Mouse (Mus musculus): ENCODE results near the gene Ercc6. TPM values are rescaled to one million over a fixed set of nuclear protein-coding genes. Genes with fewer than 3 reads are reported as not detected.

Ercc6 gene
- 1 to 10 TPM; 2.8 to 3.7 TPM for total RNA-seq (2021)
- polyA plus RNA-seq (2012; rRNA removed) = 1.8 and 5.9 TPM in 2 replicates
- long read RNA-seq, partial matches to known transcripts = 0 of 1 reads
- long read RNA-seq, other reads (novel, unspliced or antisense) = 1 of 1 reads

DNA sequence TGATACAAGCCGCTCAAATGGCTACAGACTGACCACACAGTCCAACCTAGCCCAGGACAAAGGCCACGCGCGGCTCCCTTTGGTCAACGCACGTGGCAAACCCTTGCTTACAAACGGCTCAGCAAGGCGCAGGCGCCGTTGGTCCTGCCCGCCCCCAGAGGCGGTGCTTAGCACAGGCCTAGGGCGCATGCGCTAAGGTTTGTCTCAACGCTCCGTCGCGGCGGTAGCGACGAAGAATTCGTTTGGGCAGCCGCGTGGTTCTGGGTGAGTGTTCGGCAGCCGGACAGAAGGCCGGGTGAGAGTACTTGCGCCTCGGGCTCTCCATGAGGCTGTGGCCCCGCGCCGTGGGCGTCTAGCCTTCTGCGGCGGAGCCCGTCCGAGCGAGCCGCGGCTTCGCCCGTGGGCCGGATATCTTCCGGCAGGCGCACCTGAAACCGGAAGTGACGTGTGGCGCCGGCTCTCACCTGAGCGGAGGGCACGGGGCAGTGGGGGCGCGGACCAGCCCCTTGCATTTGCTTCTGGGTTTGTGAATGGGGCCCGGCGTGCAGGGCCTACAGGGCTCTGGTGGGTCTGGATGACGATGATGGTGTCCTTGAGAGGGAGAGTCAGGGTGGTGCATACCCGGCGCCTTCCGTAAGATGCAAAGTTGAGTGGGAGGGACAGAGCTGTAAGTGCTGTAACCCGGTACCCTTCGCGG, at the start of gene Ercc6:
TSS of gene Ercc6 (plus strand) at position 186 of the 697 bp plus-strand sequence.
- Histone ChIP-seq H3K9ac (ENCODE audit: low read depth, low read length) (peak within 1 kb of the TSS; percentile 75), H3K36me3 (ENCODE audit: control insufficient read depth, insufficient read depth, low read length) (no peaks in the 10 kb centered on the region), H3K27ac (peak within 1 kb of the TSS; percentile 86), H3K4me3 (peak within 1 kb of the TSS; percentile 95), H3K27me3 (ENCODE audit: control insufficient read depth, insufficient read depth, low read length) (no peaks in the 10 kb centered on the region), H3K79me2 (replicated peaks; ENCODE audit: control insufficient read depth, insufficient read depth, low read length) (0 out of 2 replicates have a peak, but pooled peaks cover 1% of the 10 kb centered on the region), H3K4me1 (ENCODE audit: control insufficient read depth, insufficient read depth, low read length) (peaks cover 2% of the 10 kb centered on the region)
- WGBS = under 1% methylated on average over 62 of the region's 62 CpGs
- DNase-seq = peak; percentile 95 to 97
- intact Hi-C loops (cut with DNase I) = no loop called here
- TF ChIP-seq CTCF (IDR thresholded peaks at IDR 0.05) = peak; percentile 24
- no peak for TF ChIP-seq EP300 (IDR thresholded peaks at IDR 0.05; ENCODE audit: insufficient read depth, low read depth, low read length)
- peak; percentile 81 for TF ChIP-seq POLR2A (IDR thresholded peaks at IDR 0.05; ENCODE audit: insufficient read depth, low read depth, low read length)

GRCm38 (mm10) chr14:32464601-32465505, 48.5 kb upstream of the Ercc6 start, which contains the start of gene Slc18a3:
Gene Slc18a3, minus strand, starts transcription at chr14:32464850.
- Histone ChIP-seq H3K27ac (no peak within 1 kb of the TSS), H3K4me3 (no peak within 1 kb of the TSS), H3K79me2 (replicated peaks; ENCODE audit: control insufficient read depth, insufficient read depth, low read length) (no peaks in the 10 kb centered on the region), H3K27me3 (ENCODE audit: control insufficient read depth, insufficient read depth, low read length) (peaks cover 24% of the 10 kb centered on the region), H3K36me3 (ENCODE audit: control insufficient read depth, insufficient read depth, low read length) (no peaks in the 10 kb centered on the region), H3K4me1 (ENCODE audit: control insufficient read depth, insufficient read depth, low read length) (no peaks in the 10 kb centered on the region), H3K9ac (ENCODE audit: low read depth, low read length) (no peak within 1 kb of the TSS)
- no peak for DNase-seq
- WGBS = 1% methylated on average over 68 of the region's 70 CpGs
- intact Hi-C loops (cut with DNase I) = loop anchor here (5.0 kb wide), 1 partner anchor 143 kb away; the partner anchor contains the start of gene Ogdhl
- no peak for TF ChIP-seq CTCF (IDR thresholded peaks at IDR 0.05)
- TF ChIP-seq POLR2A (IDR thresholded peaks at IDR 0.05; ENCODE audit: insufficient read depth, low read depth, low read length) = no peak
- no peak for TF ChIP-seq EP300 (IDR thresholded peaks at IDR 0.05; ENCODE audit: insufficient read depth, low read depth, low read length)

- no peaks in the 10 kb centered on the region for H3K79me2 ChIP-seq (replicated peaks; ENCODE audit: control insufficient read depth, insufficient read depth, low read length)
- 3% methylated on average over 11 of the region's 11 CpGs for WGBS
- peaks cover 24% of the 10 kb centered on the region for H3K27me3 ChIP-seq (ENCODE audit: control insufficient read depth, insufficient read depth, low read length)
- no peaks in the 10 kb centered on the region for H3K4me1 ChIP-seq (ENCODE audit: control insufficient read depth, insufficient read depth, low read length)
- no peaks in the 10 kb centered on the region for H3K36me3 ChIP-seq (ENCODE audit: control insufficient read depth, insufficient read depth, low read length)
- H3K9ac ChIP-seq (ENCODE audit: low read depth, low read length) = no peak overlapping the region
- H3K27ac ChIP-seq = no peak overlapping the region
- intact Hi-C loops (cut with DNase I) = loop anchor here (5.0 kb wide), 1 partner anchor 143 kb away; the partner anchor contains the start of gene Ogdhl
- H3K4me3 ChIP-seq = no peak overlapping the region
- no peak for DNase-seq
- no peak for TF ChIP-seq POLR2A (IDR thresholded peaks at IDR 0.05; ENCODE audit: insufficient read depth, low read depth, low read length)
Measured at GRCm38 (mm10) chr14:32465506-32465870, 47.8 kb upstream of the Ercc6 start.

DNA sequence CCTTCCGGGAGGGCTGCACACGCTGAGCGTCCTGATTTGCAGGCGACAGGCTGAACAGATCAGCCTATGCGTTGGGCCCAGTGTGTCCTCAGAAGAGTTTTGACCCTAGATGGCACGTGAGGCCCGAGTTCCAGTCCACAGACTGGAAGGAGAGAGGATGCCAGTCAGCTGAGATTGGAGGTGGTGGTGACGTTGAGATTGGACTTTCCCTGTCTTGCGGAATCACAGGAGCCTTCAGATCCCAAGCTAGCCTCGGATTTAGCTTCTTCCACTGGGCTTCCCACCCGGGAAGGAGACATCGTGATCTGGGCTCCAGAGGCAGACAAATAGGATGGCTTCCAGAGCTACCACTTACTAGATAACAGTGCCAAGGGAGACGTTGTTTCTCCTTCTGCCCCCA, 47.4 kb upstream of the Ercc6 start, which contains the start of gene Chat:
TSS of gene Chat (minus strand) at position 101 of the 400 bp plus-strand sequence.
- no peak for DNase-seq
- intact Hi-C loops (cut with DNase I) = loop anchor here (5.0 kb wide), 1 partner anchor 144 kb away; the partner anchor contains the start of gene Ogdhl
- Histone ChIP-seq H3K4me3 (no peak within 1 kb of the TSS), H3K36me3 (ENCODE audit: control insufficient read depth, insufficient read depth, low read length) (no peaks in the 10 kb centered on the region), H3K79me2 (replicated peaks; ENCODE audit: control insufficient read depth, insufficient read depth, low read length) (no peaks in the 10 kb centered on the region), H3K9ac (ENCODE audit: low read depth, low read length) (no peak within 1 kb of the TSS), H3K27me3 (ENCODE audit: control insufficient read depth, insufficient read depth, low read length) (peaks cover 24% of the 10 kb centered on the region), H3K27ac (no peak within 1 kb of the TSS), H3K4me1 (ENCODE audit: control insufficient read depth, insufficient read depth, low read length) (no peaks in the 10 kb centered on the region)
- WGBS = 16% methylated on average over 13 of the region's 13 CpGs
- TF ChIP-seq POLR2A (IDR thresholded peaks at IDR 0.05; ENCODE audit: insufficient read depth, low read depth, low read length) (no peak), EP300 (IDR thresholded peaks at IDR 0.05; ENCODE audit: insufficient read depth, low read depth, low read length) (no peak), CTCF (IDR thresholded peaks at IDR 0.05) (no peak)

- no peak for TF ChIP-seq POLR2A (IDR thresholded peaks at IDR 0.05; ENCODE audit: insufficient read depth, low read depth, low read length)
- TF ChIP-seq CTCF (IDR thresholded peaks at IDR 0.05) = no peak
- no peak for TF ChIP-seq EP300 (IDR thresholded peaks at IDR 0.05; ENCODE audit: insufficient read depth, low read depth, low read length)
- 5% methylated on average over 5 of the region's 5 CpGs for whole genome bisulfite sequencing
- Histone ChIP-seq H3K36me3 (ENCODE audit: control insufficient read depth, insufficient read depth, low read length) (no peaks in the 10 kb centered on the region), H3K4me3 (no peak overlapping the region), H3K4me1 (ENCODE audit: control insufficient read depth, insufficient read depth, low read length) (no peaks in the 10 kb centered on the region), H3K27ac (no peak overlapping the region), H3K79me2 (replicated peaks; ENCODE audit: control insufficient read depth, insufficient read depth, low read length) (no peaks in the 10 kb centered on the region), H3K9ac (ENCODE audit: low read depth, low read length) (no peak overlapping the region), H3K27me3 (ENCODE audit: control insufficient read depth, insufficient read depth, low read length) (peaks cover 24% of the 10 kb centered on the region)
- peak; percentile 13 to 66 for DNase-seq
- intact Hi-C loops (cut with DNase I) = loop anchor here (5.0 kb wide), 1 partner anchor 145 kb away; the partner anchor contains the start of gene Ogdhl
Measured at GRCm38 (mm10) chr14:32467606-32468005, 45.7 kb upstream of the Ercc6 start.
